Mouse (Mus musculus): ENCODE measurements around the gene Wipf2.

- TF ChIP-seq CTCF (conservative IDR thresholded peaks at IDR 0.05; ENCODE audit: insufficient read depth, insufficient read length, low read depth, low read length): no peak
- TF ChIP-seq POLR2A (IDR thresholded peaks at IDR 0.05; ENCODE audit: low read depth, low read length): peak; percentile 10
Observed at GRCm38 (mm10) chr11:98951026-98951906, 87.8 kb downstream of the Wipf2 start.
